Mouse (Mus musculus): ENCODE results near the gene Rab11fip4. TPM values are rescaled to one million over a fixed set of nuclear protein-coding genes. Genes with fewer than 3 reads are reported as not detected.

The Rab11fip4 gene
- polyA plus RNA-seq, 1 experiment from 2014 or later = 2.2 TPM

DNA sequence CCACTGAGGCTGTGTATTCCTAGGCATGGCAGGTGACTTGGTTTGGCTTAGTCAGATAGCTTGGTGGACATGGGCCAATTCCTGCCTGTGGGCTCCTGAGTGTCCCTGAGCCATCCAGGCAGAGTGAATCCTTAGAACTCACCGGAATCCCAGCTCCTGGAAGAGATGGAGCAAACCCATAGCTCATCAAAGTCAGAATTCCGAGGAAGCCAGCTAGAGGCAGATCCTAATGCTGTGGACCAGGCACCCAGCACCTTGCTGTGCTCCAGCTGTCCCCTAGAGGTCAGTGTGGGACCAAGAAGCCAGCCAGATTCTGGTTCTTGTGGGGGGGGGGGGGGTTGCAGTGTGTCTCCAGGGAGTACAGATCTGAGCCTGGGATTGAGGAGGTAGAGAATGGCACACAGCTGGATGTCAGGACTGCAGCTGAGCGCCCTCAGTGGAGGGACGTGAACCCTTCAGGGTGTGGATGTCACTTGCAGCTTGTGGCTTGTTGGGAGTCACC is 33.8 kb downstream of the Rab11fip4 start:
- 18% methylated on average over 4 of the region's 4 CpGs for WGBS
- H3K9ac ChIP-seq (ENCODE audit: low read depth, low read length) = no peak overlapping the region
- H3K4me2 ChIP-seq = no peak overlapping the region
- no peak for ATAC-seq (replicated peaks; ENCODE audit: low FRiP score)
- DNase-seq (ENCODE audit: low spot score) = no peak
- no peaks in the 10 kb centered on the region for H3K9me3 ChIP-seq (ENCODE audit: control insufficient read depth, low read length)
- H3K36me3 ChIP-seq (ENCODE audit: control insufficient read depth, insufficient read depth, low read length) = no peaks in the 10 kb centered on the region
- no peaks in the 10 kb centered on the region for H3K27me3 ChIP-seq (replicated peaks; ENCODE audit: control insufficient read depth, insufficient read depth, low read length)
- H3K27ac ChIP-seq (ENCODE audit: low read depth, low read length) = no peak overlapping the region
- H3K4me1 ChIP-seq (replicated peaks; ENCODE audit: control insufficient read depth, insufficient read depth, low read length) = no peaks in the 10 kb centered on the region
- H3K4me3 ChIP-seq (ENCODE audit: low read depth, low read length) = no peak overlapping the region

DNA sequence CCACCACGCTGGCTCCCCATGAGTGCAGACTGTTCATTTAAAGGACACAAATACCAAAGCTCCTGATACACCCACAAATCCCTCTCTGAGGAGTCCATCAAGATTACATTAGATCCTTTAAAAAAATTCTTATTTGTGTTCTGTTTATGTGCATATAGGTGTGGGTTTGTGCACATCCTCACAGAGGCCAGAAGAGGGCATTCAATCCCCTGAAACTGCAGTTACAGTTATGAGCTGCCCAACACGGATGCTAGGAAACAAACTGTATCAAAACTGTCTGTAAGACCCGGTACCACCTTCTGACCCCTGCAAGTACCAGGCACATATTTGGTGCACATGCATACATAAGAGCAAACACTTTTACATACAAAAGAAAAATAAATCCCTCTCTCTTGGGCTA is 37.7 kb downstream of the Rab11fip4 start:
- no peaks in the 10 kb centered on the region for H3K36me3 ChIP-seq (ENCODE audit: control insufficient read depth, insufficient read depth, low read length)
- H3K4me3 ChIP-seq (ENCODE audit: low read depth, low read length) = no peak overlapping the region
- no peak overlapping the region for H3K27ac ChIP-seq (ENCODE audit: low read depth, low read length)
- WGBS = 53% methylated on average over 3 of the region's 3 CpGs
- H3K4me1 ChIP-seq (replicated peaks; ENCODE audit: control insufficient read depth, insufficient read depth, low read length) = peaks cover 7% of the 10 kb centered on the region
- DNase-seq (ENCODE audit: low spot score) = no peak
- H3K27me3 ChIP-seq (replicated peaks; ENCODE audit: control insufficient read depth, insufficient read depth, low read length) = no peaks in the 10 kb centered on the region
- no peak for ATAC-seq (replicated peaks; ENCODE audit: low FRiP score)
- H3K4me2 ChIP-seq = no peak overlapping the region
- H3K9me3 ChIP-seq (ENCODE audit: control insufficient read depth, low read length) = no peaks in the 10 kb centered on the region
- no peak overlapping the region for H3K9ac ChIP-seq (ENCODE audit: low read depth, low read length)

DNA sequence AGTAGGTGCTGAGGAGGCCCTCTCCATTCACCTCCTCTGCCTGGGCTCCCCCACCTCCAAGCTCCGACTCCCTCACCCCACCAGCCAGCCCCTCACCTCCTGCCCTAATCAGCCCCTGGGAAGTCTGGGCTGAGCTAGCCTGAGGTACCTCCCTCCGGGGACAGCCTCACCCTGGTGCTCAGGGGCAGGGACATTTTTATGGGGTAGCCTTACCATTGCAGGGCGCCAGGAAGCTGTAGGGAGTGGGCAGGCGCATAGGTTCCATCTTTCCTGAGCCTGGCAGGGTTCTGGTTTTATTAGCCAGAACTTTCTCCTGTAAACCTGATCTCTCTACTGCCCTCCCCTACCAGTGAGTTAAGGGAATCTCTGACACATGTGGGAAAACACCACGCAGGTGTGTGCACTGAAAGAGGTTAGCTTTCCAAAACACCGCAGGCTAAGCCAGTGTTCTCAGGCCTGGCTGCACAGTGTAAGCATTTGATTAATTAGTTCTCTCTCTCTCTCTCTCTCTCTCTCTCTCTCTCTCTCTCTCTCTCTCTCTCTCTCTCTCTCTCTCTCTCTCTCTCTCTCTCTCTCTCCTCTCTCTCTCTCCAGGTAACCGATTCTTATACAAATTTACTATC is 38.9 kb downstream of the Rab11fip4 start:
- Histone ChIP-seq H3K4me1 (replicated peaks; ENCODE audit: control insufficient read depth, insufficient read depth, low read length) (peaks cover 8% of the 10 kb centered on the region), H3K9ac (ENCODE audit: low read depth, low read length) (no peak overlapping the region), H3K27me3 (replicated peaks; ENCODE audit: control insufficient read depth, insufficient read depth, low read length) (no peaks in the 10 kb centered on the region), H3K4me2 (no peak overlapping the region), H3K4me3 (ENCODE audit: low read depth, low read length) (no peak overlapping the region), H3K27ac (ENCODE audit: low read depth, low read length) (no peak overlapping the region), H3K9me3 (ENCODE audit: control insufficient read depth, low read length) (no peaks in the 10 kb centered on the region), H3K36me3 (ENCODE audit: control insufficient read depth, insufficient read depth, low read length) (no peaks in the 10 kb centered on the region)
- ATAC-seq (replicated peaks; ENCODE audit: low FRiP score) (no peak), DNase-seq (ENCODE audit: low spot score) (no peak)
- WGBS = 79% methylated on average over 7 of the region's 7 CpGs

DNA sequence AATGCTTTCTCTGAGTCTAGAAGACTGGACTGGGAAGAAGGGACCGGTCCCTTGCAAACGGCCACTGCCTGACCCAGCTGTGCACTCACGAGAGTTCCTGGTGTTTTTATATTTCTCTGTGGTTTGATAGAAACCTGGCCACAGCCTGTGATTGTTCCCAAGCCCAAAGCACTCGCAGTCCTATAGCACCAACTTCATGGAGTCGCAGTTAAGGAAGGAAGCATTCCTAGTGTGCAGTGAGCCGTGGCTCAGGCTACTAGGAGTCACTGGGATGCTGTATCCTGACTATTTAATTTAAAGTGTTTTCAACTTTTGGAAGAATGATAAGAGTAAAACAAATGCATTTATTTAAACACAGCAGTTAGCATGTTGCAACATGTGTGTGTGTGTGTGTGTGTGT is 39.5 kb downstream of the Rab11fip4 start:
- H3K4me3 ChIP-seq (ENCODE audit: low read depth, low read length) = no peak overlapping the region
- no peaks in the 10 kb centered on the region for H3K36me3 ChIP-seq (ENCODE audit: control insufficient read depth, insufficient read depth, low read length)
- peaks cover 8% of the 10 kb centered on the region for H3K4me1 ChIP-seq (replicated peaks; ENCODE audit: control insufficient read depth, insufficient read depth, low read length)
- no peak overlapping the region for H3K9ac ChIP-seq (ENCODE audit: low read depth, low read length)
- WGBS = 75% methylated on average over 6 of the region's 6 CpGs
- no peak overlapping the region for H3K4me2 ChIP-seq
- H3K9me3 ChIP-seq (ENCODE audit: control insufficient read depth, low read length) = no peaks in the 10 kb centered on the region
- DNase-seq (ENCODE audit: low spot score) (no peak), ATAC-seq (replicated peaks; ENCODE audit: low FRiP score) (no peak)
- H3K27me3 ChIP-seq (replicated peaks; ENCODE audit: control insufficient read depth, insufficient read depth, low read length) = no peaks in the 10 kb centered on the region
- no peak overlapping the region for H3K27ac ChIP-seq (ENCODE audit: low read depth, low read length)

DNA sequence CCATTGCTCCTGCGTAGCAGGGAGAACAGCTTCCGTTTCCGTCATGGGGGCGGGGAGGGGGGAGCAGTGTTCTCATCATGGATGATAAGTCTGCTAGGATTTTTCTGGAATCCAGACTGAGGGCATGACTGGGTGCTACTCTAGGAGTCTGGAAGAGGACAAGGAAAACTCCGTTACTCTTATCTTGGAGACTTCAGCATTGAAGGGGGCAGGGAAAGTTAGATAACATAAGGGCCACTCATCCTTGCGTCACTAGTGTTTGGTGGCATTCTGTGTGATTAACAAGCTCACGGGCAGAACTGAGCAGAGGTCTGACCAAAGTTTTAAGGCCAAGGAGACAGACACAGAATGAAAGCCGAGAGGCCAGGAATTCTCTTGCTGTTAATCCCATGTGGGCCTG is 42.4 kb downstream of the Rab11fip4 start:
- Histone ChIP-seq H3K4me1 (replicated peaks; ENCODE audit: control insufficient read depth, insufficient read depth, low read length) (peaks cover 8% of the 10 kb centered on the region), H3K9ac (ENCODE audit: low read depth, low read length) (no peak overlapping the region), H3K9me3 (ENCODE audit: control insufficient read depth, low read length) (no peaks in the 10 kb centered on the region), H3K27me3 (replicated peaks; ENCODE audit: control insufficient read depth, insufficient read depth, low read length) (no peaks in the 10 kb centered on the region), H3K27ac (ENCODE audit: low read depth, low read length) (no peak overlapping the region), H3K36me3 (ENCODE audit: control insufficient read depth, insufficient read depth, low read length) (no peaks in the 10 kb centered on the region), H3K4me2 (no peak overlapping the region), H3K4me3 (ENCODE audit: low read depth, low read length) (no peak overlapping the region)
- no peak for ATAC-seq (replicated peaks; ENCODE audit: low FRiP score)
- WGBS = 49% methylated on average over 8 of the region's 8 CpGs
- DNase-seq (ENCODE audit: low spot score) = no peak

DNA sequence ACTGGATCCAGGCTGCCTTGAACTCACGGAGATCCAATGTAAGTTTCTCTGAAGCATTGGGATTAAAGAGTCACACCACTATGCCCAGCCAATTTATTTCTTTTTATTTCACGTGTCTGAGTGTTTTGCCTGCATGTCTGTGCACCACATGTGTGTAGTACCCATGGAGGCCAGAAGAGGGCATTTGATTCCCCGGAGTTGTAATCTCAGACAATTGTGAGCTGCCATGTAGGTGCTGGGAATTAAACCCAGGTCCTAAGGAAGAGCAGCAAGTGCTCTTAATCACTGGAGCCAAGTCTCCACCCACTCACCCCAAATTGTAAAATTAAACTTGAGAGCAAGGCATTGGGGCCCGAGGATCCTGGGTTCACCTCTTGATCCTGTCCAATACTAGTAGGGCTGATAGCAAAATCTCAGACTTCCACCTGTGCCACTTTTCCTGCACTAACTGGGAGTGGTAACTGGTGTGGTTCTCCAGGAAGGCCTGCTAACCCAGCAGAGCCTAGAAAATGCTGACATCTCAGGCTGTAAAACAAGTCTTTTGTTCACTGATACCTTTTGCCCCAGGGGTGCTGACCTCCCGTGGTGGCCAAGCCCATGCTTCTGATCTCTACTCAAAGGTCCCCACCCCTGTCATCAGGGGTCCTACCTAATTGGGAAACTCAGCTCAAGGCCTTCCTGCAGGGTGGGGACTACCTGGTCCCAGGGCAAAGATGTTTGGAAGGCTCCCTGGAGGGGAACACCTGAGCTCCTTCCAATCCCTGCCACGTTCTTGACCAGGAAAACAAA is 44.8 kb downstream of the Rab11fip4 start:
- H3K4me1 ChIP-seq (replicated peaks; ENCODE audit: control insufficient read depth, insufficient read depth, low read length) = peaks cover 10% of the 10 kb centered on the region
- DNase-seq (ENCODE audit: low spot score) (no peak), ATAC-seq (replicated peaks; ENCODE audit: low FRiP score) (no peak)
- H3K36me3 ChIP-seq (ENCODE audit: control insufficient read depth, insufficient read depth, low read length) = no peaks in the 10 kb centered on the region
- no peak overlapping the region for H3K4me3 ChIP-seq (ENCODE audit: low read depth, low read length)
- H3K4me2 ChIP-seq = no peak overlapping the region
- WGBS = 74% methylated on average over 6 of the region's 6 CpGs
- H3K9me3 ChIP-seq (ENCODE audit: control insufficient read depth, low read length) = no peaks in the 10 kb centered on the region
- no peak overlapping the region for H3K9ac ChIP-seq (ENCODE audit: low read depth, low read length)
- H3K27me3 ChIP-seq (replicated peaks; ENCODE audit: control insufficient read depth, insufficient read depth, low read length) = no peaks in the 10 kb centered on the region
- no peak overlapping the region for H3K27ac ChIP-seq (ENCODE audit: low read depth, low read length)

DNA sequence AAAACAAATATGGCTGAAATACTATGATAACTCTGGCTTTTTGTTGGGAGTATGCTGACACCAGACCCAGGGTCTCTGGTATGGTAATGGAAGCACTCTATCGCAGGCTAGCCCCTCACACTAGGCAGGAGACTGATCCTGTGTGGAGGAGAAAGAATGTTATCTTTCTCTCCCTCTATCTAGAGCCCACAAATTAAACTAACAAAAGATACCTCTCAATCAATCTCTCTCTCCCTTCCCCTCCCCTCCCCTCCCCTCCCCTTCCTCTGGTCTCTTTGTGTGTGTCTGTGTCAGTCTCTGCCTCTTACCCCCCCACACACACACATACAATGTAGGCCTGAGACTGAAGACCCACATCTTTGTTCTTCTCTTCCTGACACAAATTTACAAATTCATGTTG is 45.5 kb downstream of the Rab11fip4 start:
- H3K4me3 ChIP-seq (ENCODE audit: low read depth, low read length) = no peak overlapping the region
- peaks cover 13% of the 10 kb centered on the region for H3K4me1 ChIP-seq (replicated peaks; ENCODE audit: control insufficient read depth, insufficient read depth, low read length)
- no peak overlapping the region for H3K9ac ChIP-seq (ENCODE audit: low read depth, low read length)
- no peak for DNase-seq (ENCODE audit: low spot score)
- no peak for ATAC-seq (replicated peaks; ENCODE audit: low FRiP score)
- H3K36me3 ChIP-seq (ENCODE audit: control insufficient read depth, insufficient read depth, low read length) = no peaks in the 10 kb centered on the region
- H3K27ac ChIP-seq (ENCODE audit: low read depth, low read length) = no peak overlapping the region
- H3K9me3 ChIP-seq (ENCODE audit: control insufficient read depth, low read length) = no peaks in the 10 kb centered on the region
- no peak overlapping the region for H3K4me2 ChIP-seq
- WGBS = 75% methylated on average over 1 of the region's 1 CpGs
- H3K27me3 ChIP-seq (replicated peaks; ENCODE audit: control insufficient read depth, insufficient read depth, low read length) = no peaks in the 10 kb centered on the region

DNA sequence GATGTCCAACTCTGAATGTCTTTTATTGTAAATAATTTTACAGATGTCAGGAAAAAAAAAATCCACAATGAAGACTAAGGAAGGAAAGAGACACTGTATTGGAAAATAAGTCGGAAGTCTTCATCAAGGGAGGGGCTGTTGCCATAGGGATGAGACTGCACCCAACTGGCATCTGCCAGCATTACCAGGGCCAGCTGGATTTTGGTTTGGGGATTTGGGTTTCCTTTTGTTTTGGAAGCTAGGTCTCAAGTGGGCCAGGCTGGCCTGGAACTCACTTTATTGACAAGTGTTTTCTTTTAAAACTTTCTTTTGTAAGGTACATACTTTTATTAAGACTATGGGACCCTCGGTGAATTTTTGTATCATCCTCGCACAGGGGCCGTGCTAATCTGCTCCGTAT is 47.7 kb downstream of the Rab11fip4 start:
- no peaks in the 10 kb centered on the region for H3K36me3 ChIP-seq (ENCODE audit: control insufficient read depth, insufficient read depth, low read length)
- DNase-seq (ENCODE audit: low spot score) (no peak), ATAC-seq (replicated peaks; ENCODE audit: low FRiP score) (no peak)
- H3K27me3 ChIP-seq (replicated peaks; ENCODE audit: control insufficient read depth, insufficient read depth, low read length) = no peaks in the 10 kb centered on the region
- WGBS = 83% methylated on average over 5 of the region's 5 CpGs
- H3K9me3 ChIP-seq (ENCODE audit: control insufficient read depth, low read length) = no peaks in the 10 kb centered on the region
- no peak overlapping the region for H3K4me2 ChIP-seq
- H3K4me3 ChIP-seq (ENCODE audit: low read depth, low read length) = no peak overlapping the region
- no peak overlapping the region for H3K9ac ChIP-seq (ENCODE audit: low read depth, low read length)
- no peak overlapping the region for H3K27ac ChIP-seq (ENCODE audit: low read depth, low read length)
- peaks cover 7% of the 10 kb centered on the region for H3K4me1 ChIP-seq (replicated peaks; ENCODE audit: control insufficient read depth, insufficient read depth, low read length)

All from liver, embryonic 11.5 days (tissue).